Mouse (Mus musculus): ENCODE measurements around the gene Sh3pxd2a.

Gene Sh3pxd2a

DNA sequence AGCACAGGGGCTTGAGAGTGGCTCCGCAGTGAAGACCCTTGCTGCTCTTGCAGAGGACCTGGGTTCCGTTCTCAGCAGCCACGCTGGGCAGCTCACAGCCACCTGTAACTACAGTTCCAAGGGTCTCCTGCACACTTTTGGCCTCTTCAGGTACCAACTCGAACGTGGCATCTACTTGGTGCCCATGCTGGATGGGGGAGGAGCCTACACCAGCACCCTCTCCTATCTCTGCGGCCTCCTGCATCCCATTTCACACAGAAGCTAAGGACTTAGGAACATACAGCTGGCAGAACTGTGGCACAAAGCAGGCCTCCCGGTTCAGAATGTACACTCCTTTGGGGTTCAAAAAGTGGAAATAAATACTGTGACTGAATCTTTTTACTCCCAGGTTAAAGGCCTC lies 127.0 kb downstream of the Sh3pxd2a start:
- no peak for DNase-seq (ENCODE audit: low spot score)

DNA sequence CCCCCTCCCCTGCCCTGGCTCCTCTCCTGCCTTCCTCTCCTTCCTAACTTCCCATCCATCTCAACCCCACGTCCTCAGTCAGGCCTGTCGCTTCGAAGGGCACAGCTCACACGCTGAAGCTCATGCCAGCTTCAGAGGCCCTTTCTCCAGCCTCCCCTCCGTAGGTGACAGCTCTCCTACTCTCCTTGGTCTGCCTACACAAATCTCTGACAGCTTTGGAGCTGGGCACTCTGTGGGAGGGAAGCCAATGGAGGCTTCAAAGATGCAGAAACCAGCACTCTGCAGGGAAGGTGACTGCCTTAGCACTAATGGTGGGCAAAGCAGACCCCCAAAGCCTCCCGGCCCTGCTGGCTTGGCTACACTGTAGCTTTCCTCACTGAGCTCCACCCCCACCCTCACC lies 128.9 kb downstream of the Sh3pxd2a start:
- no peak for DNase-seq (ENCODE audit: low spot score)

DNA sequence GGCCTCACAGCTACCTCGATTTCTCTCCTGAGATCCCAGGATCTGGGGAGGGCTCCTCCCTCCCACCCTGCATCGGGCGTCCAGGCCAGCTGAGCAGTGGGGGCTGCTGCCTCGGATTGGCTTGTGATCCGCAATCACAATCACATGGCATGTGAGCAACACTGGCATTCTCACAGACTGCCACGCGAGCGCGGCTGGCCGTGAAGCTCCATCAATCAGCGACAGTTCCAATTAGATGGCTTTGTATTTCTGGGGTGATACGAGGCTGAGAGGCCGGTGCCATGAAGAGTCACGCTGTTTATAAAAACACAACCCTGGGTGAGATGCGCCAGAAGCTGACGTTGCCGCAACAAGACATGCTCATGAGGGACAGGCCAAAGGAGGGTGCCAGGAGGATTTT lies 129.5 kb downstream of the Sh3pxd2a start:
- no peak for DNase-seq (ENCODE audit: low spot score)

DNA sequence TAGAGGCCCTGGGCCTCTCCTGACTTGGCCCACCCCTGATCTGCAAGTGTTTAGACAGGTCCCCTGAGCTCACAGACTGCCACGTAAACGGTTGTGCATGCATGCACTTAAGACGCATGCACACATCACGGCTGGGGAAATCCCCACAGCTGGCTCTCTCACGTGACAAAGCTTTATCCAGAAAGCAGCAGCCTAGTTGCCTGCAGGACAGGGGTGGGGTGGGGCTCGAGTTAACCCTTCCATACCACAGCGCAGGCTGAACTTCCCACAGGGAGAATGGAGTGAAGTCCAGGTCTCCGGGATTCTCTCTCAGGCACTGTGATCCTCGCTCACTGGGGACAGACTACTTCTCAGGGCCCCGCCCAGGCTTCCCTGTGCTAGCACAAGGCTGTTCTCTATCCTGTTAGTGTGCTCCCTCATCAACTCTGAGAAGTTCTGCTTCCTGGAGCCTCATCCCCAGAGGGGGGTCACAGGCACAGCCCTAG lies 133.4 kb downstream of the Sh3pxd2a start:
- no peak for DNase-seq (ENCODE audit: low spot score)

DNA sequence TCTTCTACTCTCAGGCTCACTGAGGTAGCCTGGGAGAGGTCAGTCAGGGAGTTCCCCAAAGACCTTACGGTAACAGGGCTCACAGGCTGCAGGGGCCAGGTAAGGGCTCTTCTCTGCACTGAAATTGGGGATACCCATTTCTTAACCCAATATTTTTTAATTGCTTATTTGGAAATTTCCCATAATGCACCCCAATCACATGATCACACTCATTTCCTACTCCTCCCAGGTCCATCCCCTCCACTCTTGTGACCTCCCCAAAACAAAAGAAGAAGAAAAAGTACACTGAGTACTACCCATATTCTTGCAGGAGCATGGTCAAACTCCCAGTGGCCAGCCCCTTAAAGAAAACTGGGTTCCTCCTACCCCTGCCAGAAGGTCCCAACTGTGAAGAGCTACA lies 135.1 kb downstream of the Sh3pxd2a start:
- no peak for DNase-seq (ENCODE audit: low spot score)

DNA sequence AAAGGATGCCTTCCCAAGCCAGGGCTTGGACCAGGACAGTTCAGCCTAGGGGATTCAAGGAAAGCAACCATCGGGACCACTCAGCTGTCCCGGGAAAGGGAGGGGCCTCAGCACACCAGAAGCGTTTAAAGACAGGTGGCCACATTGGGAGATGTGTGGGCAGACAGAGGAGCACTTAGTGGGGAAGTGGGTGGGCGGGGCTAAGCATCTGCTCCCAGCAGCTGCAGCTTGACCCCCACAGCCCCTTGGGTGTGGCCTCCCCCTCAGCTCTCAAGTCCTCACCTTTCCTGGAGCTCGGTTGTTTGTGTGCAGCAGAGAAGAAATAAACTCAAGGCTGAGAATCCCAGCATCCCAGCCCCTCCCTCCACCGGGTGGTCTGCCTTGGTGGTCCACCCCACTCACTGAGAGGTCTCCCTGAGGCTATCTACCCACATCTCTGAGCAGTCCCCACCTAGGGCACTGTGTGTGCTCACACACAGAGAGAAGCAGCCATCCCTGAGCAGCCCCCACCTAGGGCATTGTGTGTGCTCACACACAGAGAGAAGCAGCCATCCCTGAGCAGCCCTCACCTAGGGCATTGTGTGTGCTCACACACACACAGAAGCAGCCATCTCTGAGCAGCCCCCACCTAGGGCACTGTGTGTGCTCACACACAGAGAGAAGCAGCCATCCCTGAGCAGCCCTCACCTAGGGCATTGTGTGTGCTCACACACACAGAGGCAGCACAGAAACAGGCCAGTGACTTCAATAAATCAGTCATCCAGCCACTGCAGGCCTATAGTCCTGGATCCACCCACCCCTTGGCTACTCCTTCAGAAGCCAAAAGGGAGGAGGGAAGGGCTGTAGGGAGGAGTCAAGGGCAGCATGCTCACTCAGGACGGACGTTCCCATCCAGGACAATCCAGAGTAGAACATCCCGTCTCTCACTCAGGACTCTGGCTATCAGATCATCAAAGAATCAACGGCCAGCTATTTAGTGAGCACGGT lies 136.0 kb downstream of the Sh3pxd2a start:
- DNase-seq (ENCODE audit: low spot score) = no peak

DNA sequence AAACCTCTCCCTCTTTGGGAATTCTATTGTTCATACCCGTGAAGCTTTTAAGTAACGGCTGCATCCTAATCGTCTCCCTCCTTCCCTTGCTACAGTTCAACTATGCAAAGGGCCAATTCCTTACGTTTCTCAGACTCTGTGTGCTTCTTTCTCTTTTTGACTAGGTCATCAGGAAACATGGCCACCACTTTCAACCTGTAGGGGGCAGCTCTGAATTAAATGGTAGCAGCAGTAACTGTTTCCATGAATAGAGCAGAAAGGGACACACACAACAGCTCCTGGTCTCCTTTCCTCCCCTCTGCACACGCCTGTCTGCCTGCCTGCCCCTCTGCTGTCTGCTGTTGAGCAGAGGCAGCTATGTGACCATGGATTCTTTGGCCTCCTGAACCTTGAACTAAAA lies 138.3 kb downstream of the Sh3pxd2a start:
- no peak for DNase-seq (ENCODE audit: low spot score)

DNA sequence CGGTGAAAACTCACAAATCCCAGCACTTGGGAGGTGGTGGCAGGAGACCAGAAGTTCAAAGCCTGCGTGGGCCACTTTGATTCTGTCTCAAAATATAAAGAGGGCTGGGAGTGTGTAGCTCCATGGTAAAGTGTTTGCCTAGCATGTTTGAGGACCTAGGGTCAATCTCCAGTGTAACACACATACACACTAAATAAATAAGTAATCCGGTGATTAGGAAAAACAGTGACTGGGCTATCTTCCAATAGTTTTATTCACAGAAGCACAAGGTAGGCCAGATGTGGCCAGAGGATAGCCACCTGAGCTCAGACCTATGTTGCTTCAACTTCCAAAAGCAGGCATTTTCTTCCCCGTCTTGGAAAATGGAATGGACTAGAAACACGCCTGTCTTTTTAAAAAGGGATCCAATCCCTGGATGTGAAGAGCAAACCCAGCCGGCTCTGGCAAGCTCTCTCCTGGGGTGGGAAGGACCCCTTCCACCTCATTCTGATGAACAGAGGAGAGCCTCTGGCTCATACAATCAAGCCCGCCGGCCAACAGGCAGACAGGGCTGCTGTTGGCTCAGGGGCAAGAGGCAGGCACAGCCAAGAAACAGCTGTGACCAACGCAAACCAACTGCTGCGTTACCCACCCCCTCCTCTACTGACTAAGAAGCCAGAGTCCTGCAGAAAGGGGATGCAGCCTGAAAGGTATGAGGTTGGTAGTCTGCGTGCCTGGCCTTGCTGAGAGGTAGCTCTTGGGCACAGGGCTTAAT lies 140.9 kb downstream of the Sh3pxd2a start:
- DNase-seq (ENCODE audit: low spot score) = no peak

DNA sequence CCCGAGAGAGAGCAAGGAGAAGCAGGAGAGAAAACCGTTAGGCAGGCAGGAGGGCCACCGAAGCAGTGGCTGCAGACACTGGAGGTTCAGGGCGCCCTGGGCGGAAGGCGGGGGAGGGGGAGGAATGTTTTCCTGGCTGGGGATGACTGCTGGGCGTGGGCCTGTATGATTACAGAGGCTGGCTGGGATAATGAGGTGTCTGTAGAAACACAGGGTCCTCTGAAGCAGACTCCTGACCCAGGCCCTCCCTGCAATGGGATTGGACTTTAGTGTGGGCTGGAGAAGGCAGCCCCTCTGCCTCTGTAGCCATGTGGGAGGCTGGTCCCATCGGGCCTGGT lies 143.9 kb downstream of the Sh3pxd2a start:
- no peak for DNase-seq (ENCODE audit: low spot score)

DNA sequence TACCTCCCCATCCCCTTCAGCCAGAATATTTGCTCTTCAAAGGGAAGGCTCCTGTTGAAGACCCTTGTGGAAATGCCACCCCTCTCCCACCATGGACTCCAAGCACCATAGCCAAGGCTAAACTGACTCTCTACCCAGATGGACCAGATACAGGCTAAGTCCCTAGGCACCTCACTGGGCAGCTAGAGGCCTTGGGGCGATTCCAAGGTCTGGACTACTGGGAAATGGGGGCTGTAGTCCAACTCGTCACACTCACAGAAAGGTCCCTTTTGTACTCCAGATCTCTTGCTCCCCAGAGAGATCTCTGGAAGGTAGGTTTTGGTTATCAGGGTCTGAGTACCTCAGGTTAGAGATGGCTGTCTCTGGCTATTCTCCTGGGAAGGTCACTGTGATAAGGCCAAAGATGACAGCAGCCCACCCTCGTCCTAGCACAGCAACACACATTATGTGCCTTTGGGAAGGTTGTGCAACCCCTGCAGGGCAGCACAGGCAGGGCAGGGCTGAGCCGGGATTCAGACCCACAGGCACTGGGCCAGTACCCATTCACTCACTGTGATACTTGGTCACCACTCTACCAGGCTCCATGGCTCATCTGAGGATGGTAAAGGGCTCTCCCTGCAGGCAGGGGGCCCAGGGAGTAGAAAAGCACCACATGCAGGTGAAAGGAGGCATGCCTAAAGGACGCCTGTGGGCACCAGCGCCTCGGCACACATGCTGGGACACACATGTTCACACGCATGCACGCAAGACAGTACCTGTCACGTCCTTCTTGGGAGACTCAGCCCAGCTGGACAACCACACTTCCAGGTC lies 144.5 kb downstream of the Sh3pxd2a start:
- DNase-seq (ENCODE audit: low spot score) = no peak

DNA sequence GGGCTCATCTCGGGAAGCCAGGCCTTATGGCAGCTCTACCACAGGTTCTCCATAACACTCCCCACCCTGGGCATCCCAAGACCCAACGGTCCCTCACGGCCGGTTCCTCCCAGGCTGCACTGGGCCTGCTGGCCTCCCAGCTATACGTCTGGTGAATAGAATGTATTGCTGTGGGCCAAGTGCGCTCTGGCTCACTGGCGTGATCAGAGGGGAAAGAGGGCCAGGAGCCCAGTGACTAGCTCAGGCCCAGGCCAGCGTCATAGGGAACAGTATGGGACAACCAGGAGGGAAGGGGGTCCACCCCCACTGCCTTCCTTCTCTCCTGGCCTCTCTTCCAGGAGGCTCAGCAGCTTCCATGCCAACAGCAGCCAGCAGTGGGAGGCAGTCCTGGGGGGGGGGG lies 145.1 kb downstream of the Sh3pxd2a start:
- no peak for DNase-seq (ENCODE audit: low spot score)

DNA sequence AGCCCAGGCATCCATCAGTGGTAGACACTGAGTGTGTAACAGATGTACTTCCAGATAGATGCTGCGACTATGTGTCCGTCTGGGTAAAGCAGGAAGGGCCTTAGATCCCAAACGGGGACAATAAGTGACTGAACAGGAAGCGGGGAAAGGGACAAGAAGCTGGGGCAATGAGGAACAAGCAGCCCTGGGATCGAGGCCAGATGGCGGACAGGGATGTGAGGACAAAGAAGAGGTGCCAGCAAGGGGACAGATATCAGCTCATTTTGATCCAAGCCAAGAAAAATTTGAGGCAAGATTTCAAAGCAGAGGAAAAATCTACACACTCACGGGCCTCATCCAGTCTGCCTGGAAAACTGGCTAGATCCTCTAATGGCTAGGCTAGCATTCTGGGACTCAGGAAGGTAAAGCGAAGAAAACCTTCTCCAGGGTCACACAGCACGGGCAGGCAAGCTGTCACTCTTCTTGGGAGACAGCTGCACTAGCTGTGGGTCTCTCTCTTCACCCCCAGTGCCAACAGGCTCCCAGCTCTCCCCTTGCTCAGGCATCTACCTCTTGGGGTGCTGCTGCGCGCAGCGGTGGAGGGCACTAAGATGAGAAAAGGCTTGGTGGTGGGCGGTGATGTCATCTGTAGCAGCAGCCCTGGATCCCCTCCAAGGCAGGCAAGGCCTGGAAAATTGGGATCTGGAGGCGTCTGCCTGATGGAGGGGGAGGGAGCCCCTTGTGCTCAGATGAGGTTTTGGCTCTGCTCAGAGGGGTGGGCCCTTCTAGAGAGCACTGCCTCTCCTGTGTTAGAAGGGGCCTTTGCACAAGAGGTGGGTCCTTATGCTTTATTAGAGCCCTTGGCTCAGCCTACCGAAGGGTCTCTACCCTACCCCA lies 146.9 kb downstream of the Sh3pxd2a start:
- DNase-seq (ENCODE audit: low spot score) = peak; percentile 78

DNA sequence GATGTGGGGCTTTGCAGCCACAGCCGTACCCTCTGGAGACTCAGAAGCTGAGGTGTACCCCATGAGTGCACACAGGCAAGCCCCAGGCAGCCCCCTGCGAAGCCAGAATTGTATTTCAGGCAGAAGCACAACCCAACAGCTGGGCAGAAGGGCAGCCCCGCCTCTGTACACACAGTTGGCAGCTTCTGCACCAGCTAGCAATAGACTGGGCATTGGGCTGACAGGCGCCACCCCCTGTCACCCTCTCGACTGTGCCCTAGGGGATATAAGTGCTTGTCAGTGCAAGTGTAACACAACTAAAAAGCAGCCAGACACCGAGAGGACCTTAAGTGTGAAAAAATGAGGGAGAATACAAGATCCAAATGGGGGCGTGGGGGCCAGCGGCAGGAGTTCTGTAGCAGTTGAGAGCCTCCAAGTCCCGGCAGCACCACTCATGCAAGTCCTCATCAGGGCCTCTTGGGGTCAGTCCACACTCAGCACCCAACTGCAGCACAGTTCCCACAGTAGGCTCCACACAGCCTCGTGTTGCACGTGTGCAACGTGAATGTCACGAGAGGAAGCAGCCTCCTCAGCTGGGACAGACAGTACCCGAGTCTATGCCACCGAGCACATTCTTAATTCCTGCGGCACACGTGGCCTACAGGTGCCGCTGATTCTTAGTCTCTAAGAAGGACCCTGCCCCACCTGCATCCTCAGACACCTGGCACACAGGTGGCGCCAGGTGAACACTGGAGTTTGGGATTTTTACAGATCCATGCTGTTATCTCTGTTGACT lies 147.7 kb downstream of the Sh3pxd2a start:
- DNase-seq (ENCODE audit: low spot score) = no peak

DNA sequence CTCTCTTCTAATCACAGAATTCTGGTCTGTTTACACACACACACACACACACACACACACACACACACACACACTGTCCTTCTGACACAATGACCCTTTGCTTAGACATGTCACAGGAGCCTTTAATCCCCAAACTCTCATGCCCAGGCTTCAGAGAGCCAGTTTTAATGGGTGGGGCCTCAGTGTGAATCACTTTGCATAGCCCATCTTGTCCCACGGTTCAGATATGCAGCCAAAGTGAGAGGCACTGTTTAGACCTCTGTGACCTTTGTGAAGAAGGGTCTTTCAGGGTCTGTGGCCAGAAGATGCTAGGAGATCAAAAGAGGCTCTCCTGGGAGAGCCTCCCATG lies 148.3 kb downstream of the Sh3pxd2a start:
- DNase-seq (ENCODE audit: low spot score) = no peak

DNA sequence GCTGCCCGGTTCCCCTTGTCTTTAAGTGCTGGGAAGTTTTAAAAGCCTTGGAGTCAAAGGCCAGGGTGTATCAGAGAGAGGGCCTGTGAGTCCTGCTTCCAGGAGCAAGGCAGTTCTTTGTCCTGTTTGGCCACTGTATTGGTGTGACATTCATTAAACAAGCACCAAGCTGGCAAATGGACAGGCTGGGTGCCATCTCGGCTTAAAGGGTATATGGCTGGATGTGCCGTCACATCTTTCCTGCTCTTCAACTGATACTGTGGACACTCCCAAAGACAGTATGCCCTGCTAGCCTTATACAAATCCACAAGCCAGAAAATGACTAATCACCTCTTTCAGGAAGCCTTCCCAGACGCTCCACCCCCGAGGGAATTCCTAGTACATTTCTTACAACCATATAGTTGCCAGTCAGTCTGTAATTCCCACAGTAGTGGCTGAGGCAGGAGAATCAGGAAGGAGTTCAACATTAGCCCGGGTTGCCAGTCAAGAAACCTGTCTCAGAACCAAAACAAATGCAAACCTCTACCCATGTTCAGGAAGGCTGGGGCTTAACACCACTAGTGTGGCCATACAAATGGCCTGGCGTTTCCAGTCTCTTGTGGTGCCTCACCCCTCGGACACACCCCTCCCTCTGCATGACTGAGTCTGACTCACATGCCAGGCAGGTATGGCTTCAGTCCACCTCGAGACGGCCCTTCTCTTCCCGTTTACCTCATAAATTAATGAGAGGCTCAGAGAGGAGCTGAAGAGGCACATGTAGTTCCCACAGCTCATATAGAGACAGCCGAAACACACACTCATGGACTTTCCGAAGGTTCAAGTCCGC lies 148.9 kb downstream of the Sh3pxd2a start:
- DNase-seq (ENCODE audit: low spot score) = no peak

DNA sequence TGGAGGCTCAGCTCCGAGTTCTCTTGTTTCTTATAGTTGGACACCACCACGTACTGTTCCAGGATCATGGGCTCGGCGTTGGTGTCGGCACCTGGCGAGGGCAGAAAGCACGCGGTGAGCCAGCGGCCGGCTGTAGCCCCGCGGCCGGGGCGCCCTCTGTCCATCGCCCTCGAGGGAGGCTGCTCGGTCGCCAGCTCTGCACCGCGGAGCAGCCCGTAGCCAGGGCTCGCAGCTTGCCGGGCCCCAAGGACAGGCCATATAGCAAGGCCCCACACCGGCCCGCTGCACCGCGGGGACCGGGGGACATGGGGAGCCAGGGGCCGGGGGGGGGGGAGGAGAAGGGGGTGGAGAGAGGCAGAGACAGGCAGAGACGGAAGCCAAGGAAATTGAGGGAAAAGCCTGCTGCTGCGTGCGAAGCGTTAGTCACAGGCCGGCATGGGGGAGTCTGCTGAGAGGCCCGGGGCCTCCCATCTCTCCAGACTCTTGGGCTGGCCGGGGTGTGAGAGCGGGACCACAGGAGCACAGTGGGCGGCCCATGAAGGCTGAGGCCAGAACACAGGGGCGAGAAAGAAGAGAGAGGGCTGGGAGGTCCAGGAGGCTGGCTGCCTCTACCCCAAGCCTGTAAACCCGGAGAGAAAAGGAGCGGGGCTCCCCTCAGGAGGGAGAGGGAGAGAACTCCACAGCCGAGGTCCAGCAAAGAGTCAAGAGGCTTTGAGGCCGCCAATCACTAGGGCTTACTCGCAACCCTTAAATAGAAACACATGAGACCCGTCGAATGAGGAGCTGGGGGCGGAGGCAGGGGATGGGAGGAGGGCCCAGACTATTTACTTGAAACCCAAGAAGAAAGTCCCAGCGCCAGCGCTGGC lies 149.9 kb downstream of the Sh3pxd2a start:
- DNase-seq (ENCODE audit: low spot score) = no peak

DNA sequence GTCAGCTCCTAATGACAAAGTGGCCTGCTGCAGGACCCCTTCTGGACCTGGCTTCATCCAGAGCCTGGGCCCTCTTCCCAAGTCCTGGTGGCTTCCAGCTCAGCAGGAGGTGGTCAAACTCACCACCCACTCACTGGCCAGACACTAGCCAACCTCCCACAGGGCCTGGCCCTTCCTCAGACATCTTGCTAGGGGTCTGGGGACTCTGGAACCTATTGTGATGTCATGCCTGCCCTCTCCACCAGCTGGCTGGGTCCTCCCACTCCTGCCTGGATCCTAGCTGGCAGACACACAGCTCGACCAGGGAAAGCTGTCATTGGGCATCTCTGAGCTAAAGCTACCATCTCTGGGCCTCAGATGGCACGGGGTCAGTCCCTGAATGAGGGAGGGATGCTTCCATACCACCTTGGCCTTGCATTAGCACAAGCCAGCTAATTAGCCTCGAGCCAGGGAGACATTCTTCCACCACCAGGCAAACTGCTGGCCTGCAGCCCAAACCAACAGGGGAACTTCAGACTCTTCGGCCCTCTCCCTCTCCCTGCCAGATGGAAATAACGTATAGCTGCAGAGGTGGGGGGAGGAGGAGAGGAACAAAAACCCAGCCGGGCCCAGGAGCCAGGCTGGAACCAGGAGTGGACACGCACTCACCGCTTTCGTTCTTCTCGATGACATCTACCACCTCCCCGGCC lies 150.7 kb downstream of the Sh3pxd2a start:
- DNase-seq (ENCODE audit: low spot score) = no peak

DNA sequence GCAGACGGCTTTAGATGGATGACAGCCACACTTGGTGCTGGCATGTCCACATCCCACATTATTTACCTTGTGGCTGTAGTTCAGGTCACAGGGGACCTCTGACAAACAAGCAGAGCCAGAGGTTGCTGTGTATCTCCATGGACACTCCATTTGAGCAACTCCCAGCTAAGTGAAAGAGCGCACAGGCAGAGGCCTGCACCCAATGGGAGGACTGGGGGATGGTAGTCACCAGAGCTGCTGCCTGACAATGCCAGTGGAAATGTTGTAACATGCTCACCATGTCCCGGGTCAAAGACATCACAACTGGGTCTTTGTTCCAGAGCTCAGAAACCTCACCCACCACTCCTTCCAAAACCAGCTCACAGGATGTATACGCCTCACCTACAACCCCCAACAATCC lies 153.0 kb downstream of the Sh3pxd2a start:
- no peak for DNase-seq (ENCODE audit: low spot score)
